Mouse (Mus musculus) R1 (cell line): ENCODE data around the gene Macc1.
A peak's percentile ranks its signal among the peaks of the same experiment; 100 is the strongest.

Experiments
- DNase-seq: peaks from one replicate; pipeline ENCODE4 v3.0.0-alpha.2; 2018; ENCODE audit warnings: low read depth, low spot score

The Macc1 gene

DNA sequence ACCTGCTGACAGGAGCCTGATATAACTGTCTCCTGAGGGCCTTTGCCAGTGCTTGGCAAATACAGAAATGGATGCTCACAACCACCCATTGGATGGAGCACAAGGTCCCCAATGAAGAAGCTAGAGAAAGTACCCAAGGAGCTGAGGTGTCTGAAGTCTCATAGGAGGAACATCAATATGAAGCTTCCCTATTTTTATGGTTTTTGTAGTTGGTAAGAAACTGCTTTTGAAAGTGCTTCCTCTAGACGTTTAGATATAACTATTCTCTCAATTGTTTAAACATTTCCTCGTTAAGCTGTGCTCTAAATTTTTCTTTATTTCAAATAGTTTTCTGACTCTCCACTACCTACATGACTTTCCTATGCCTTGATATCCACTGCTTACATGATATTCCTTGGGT, 169.2 kb downstream of the Macc1 start:
- DNase-seq, result no peak

DNA sequence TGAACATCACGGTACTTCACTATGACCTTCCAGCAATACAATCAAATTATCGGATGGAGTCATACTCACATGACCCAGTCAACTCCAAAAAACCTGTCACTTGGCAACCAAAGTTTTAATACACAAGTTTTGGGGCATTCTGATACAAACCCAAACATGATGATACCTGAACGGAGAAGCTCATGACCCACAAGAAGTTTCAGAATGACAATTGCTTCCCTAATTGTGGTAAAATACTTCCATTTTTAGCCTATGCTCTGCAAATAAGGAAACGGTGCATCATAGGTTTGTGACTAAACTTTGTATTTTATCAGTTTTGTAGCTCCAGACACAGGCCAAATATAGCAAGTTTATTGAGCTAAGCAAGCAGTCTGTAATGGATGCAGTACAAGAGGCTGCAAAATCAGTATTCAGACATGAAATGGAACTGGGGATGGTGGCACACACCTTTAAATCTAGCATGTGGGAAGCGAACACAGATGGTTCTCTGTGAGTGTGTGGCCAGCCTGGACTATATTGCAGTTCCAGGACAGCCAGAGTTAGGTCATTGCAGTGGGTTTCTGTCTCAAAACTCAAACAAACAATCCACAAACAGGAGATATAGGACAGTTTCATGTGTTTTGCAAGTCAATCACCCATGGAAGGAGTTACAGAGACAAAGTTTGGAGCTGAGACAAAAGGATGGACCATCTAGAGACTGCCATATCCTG, 170.0 kb downstream of the Macc1 start:
- DNase-seq, result no peak

DNA sequence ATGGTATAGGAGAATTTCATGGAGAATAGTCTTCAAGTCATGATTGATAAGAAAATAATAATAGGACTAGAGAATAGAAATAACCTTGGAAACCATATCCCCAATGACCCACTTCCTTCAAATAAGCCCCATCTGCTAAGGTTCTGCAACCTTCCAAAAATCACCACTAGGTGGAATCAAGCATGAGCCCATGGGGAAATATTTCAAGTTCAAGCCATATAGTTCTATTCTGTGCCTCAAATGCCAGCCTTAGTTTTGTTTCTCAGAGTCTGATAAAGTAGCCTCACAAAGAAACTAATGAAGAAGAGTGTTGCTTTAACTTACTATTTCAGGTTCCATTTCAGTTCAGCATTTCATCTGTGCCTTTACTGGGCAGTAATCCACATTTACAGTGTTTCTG, 197.1 kb downstream of the Macc1 start:
- peak; percentile 4 for DNase-seq
